Mouse (Mus musculus) midbrain, embryonic 10.5 days (tissue): ENCODE data around the gene Gemin5. TPM values are rescaled to one million over a fixed set of nuclear protein-coding genes. Genes with fewer than 3 reads are reported as not detected.

ENCODE experiments used
- DNase-seq: peaks from one replicate; pipeline ENCODE4 v3.0.0-alpha.2; 2017; ENCODE audit warnings: low spot score
- H3K27ac ChIP-seq: fragments of 300-500 bp; sonication (generic); replicated peaks from 2 replicates; pipeline ENCODE4 v1.5.1; 2016; ENCODE audit warnings: mild to moderate bottlenecking
- H3K27me3 ChIP-seq: fragments of 300-500 bp; sonication (generic); 2 replicates; pipeline ENCODE4 v1.6.1; 2016; ENCODE audit warnings: low read depth, mild to moderate bottlenecking; ENCODE audit not compliant: poor library complexity, severe bottlenecking
- H3K36me3 ChIP-seq: fragments of 300-500 bp; sonication (generic); 2 replicates; pipeline ENCODE4 v1.6.1; 2016; ENCODE audit warnings: mild to moderate bottlenecking, moderate library complexity
- H3K4me1 ChIP-seq: fragments of 300-500 bp; sonication (generic); 2 replicates; pipeline ENCODE4 v1.6.1; 2016
- H3K4me3 ChIP-seq: fragments of 300-500 bp; sonication (generic); 2 replicates; pipeline ENCODE4 v1.5.1; 2016; ENCODE audit warnings: mild to moderate bottlenecking, moderate library complexity
- H3K9me3 ChIP-seq: fragments of 300-500 bp; sonication (generic); replicated peaks from 2 replicates; pipeline ENCODE4 v1.6.1; 2016; ENCODE audit warnings: mild to moderate bottlenecking
- WGBS: fragments of 180-500 bp; shearing (Covaris S2); methylation state at CpG from one replicate; pipeline ENCODE4 v1.1.7; 2016; 5-methylcytosine and 5-hydroxymethylcytosine counted together
- polyA plus RNA-seq: library from polyadenylated mRNA; unstranded; fragments of >200 nt; fragmentation: Nextera tagmentation; extraction: Ambion mirVana; gene quantifications from 2 replicates; pipeline ENCODE4 v1.2.1, GENCODE M21; 2016

Gene Gemin5
- polyA plus RNA-seq, 1 experiment from 2014 or later, result 31.4 TPM

GRCm38 (mm10) chr11:58155458-58155857 is 12.9 kb downstream of the Gemin5 start:
- no peak for DNase-seq
- H3K27me3 ChIP-seq, result no peaks in the 10 kb centered on the region
- H3K9me3 ChIP-seq, result no peaks in the 10 kb centered on the region
- 95% methylated on average over 9 of the region's 9 CpGs for WGBS
- H3K27ac ChIP-seq, result no peak overlapping the region
- H3K36me3 ChIP-seq, result peaks cover 98% of the 10 kb centered on the region
- no peak overlapping the region for H3K4me3 ChIP-seq
- no peaks in the 10 kb centered on the region for H3K4me1 ChIP-seq

- WGBS, result 97% methylated on average over 5 of the region's 5 CpGs
- peaks cover 98% of the 10 kb centered on the region for H3K36me3 ChIP-seq
- H3K9me3 ChIP-seq, result peaks cover 7% of the 10 kb centered on the region; the same call in 1 of the 2 replicates
- DNase-seq, result no peak
- no peak overlapping the region for H3K27ac ChIP-seq
- no peaks in the 10 kb centered on the region for H3K4me1 ChIP-seq
- no peaks in the 10 kb centered on the region for H3K27me3 ChIP-seq
- H3K4me3 ChIP-seq, result no peak overlapping the region
These were observed 22.1 kb downstream of the Gemin5 start for GRCm38 (mm10) chr11:58146241-58146640.

- WGBS, result 89% methylated on average over 9 of the region's 9 CpGs
- peaks cover 99% of the 10 kb centered on the region for H3K36me3 ChIP-seq
These were observed 24.5 kb downstream of the Gemin5 start for GRCm38 (mm10) chr11:58143704-58144426.

GRCm38 (mm10) chr11:58139466-58139865 is 28.9 kb downstream of the Gemin5 start:
- no peak overlapping the region for H3K4me3 ChIP-seq
- no peak for DNase-seq
- 93% methylated on average over 3 of the region's 3 CpGs for WGBS
- peaks cover 99% of the 10 kb centered on the region for H3K36me3 ChIP-seq
- H3K4me1 ChIP-seq, result peaks cover 12% of the 10 kb centered on the region
- no peaks in the 10 kb centered on the region for H3K9me3 ChIP-seq
- H3K27me3 ChIP-seq, result no peaks in the 10 kb centered on the region
- no peak overlapping the region for H3K27ac ChIP-seq

More at GRCm38 (mm10) chr11:58143704-58144426, 24.5 kb downstream of the Gemin5 start:
- Histone ChIP-seq H3K9me3 (peaks cover 7% of the 10 kb centered on the region; the same call in 1 of the 2 replicates), H3K4me3 (no peak overlapping the region), H3K27ac (no peak overlapping the region), H3K4me1 (peaks cover 2% of the 10 kb centered on the region), H3K27me3 (no peaks in the 10 kb centered on the region)
- DNase-seq, result no peak

GRCm38 (mm10) chr11:58138821-58139220 is 29.5 kb downstream of the Gemin5 start:
- H3K9me3 ChIP-seq, result no peaks in the 10 kb centered on the region
- 79% methylated on average over 11 of the region's 11 CpGs for WGBS
- H3K27me3 ChIP-seq, result no peaks in the 10 kb centered on the region
- peaks cover 12% of the 10 kb centered on the region for H3K4me1 ChIP-seq
- H3K4me3 ChIP-seq, result no peak overlapping the region
- no peak for DNase-seq
- H3K27ac ChIP-seq, result peak overlapping the region; percentile 46; the same call in 1 of the 2 replicates
- H3K36me3 ChIP-seq, result peaks cover 99% of the 10 kb centered on the region

GRCm38 (mm10) chr11:58136677-58137076 is 31.7 kb downstream of the Gemin5 start:
- peaks cover 100% of the 10 kb centered on the region for H3K36me3 ChIP-seq

GRCm38 (mm10) chr11:58135296-58135695 is 33.0 kb downstream of the Gemin5 start:
- H3K27ac ChIP-seq, result no peak overlapping the region
- H3K4me1 ChIP-seq, result peaks cover 12% of the 10 kb centered on the region
- H3K27me3 ChIP-seq, result no peaks in the 10 kb centered on the region
- DNase-seq, result no peak
- no peaks in the 10 kb centered on the region for H3K9me3 ChIP-seq
- peaks cover 100% of the 10 kb centered on the region for H3K36me3 ChIP-seq
- no peak overlapping the region for H3K4me3 ChIP-seq

More at GRCm38 (mm10) chr11:58136677-58137076, 31.7 kb downstream of the Gemin5 start:
- WGBS, result 98% methylated on average over 6 of the region's 6 CpGs
- no peak overlapping the region for H3K27ac ChIP-seq
- H3K4me3 ChIP-seq, result no peak overlapping the region
- no peaks in the 10 kb centered on the region for H3K9me3 ChIP-seq
- H3K4me1 ChIP-seq, result peaks cover 12% of the 10 kb centered on the region
- no peak for DNase-seq
- no peaks in the 10 kb centered on the region for H3K27me3 ChIP-seq

- DNase-seq, result no peak
- H3K9me3 ChIP-seq, result no peaks in the 10 kb centered on the region
- H3K27me3 ChIP-seq, result no peaks in the 10 kb centered on the region
- H3K27ac ChIP-seq, result no peak overlapping the region
- no peak overlapping the region for H3K4me3 ChIP-seq
- peaks cover 100% of the 10 kb centered on the region for H3K36me3 ChIP-seq
- peaks cover 12% of the 10 kb centered on the region for H3K4me1 ChIP-seq
These were observed 33.5 kb downstream of the Gemin5 start for GRCm38 (mm10) chr11:58134869-58135268.

GRCm38 (mm10) chr11:58132026-58132425 is 36.3 kb downstream of the Gemin5 start:
- Histone ChIP-seq H3K9me3 (no peaks in the 10 kb centered on the region), H3K4me3 (no peak overlapping the region), H3K4me1 (no peaks in the 10 kb centered on the region), H3K36me3 (peaks cover 100% of the 10 kb centered on the region), H3K27me3 (no peaks in the 10 kb centered on the region), H3K27ac (no peak overlapping the region)
- no peak for DNase-seq
- 95% methylated on average over 3 of the region's 3 CpGs for WGBS

GRCm38 (mm10) chr11:58129302-58129843 is 39.0 kb downstream of the Gemin5 start:
- 92% methylated on average over 6 of the region's 6 CpGs for WGBS
- no peak overlapping the region for H3K27ac ChIP-seq
- no peak overlapping the region for H3K4me3 ChIP-seq
- no peaks in the 10 kb centered on the region for H3K4me1 ChIP-seq
- H3K36me3 ChIP-seq, result peaks cover 100% of the 10 kb centered on the region
- no peak for DNase-seq
- H3K9me3 ChIP-seq, result no peaks in the 10 kb centered on the region
- H3K27me3 ChIP-seq, result no peaks in the 10 kb centered on the region

GRCm38 (mm10) chr11:58127544-58127943 is 40.8 kb downstream of the Gemin5 start:
- peaks cover 100% of the 10 kb centered on the region for H3K36me3 ChIP-seq
- WGBS, result 86% methylated on average over 2 of the region's 2 CpGs
- H3K27ac ChIP-seq, result no peak overlapping the region

GRCm38 (mm10) chr11:58126397-58127160 is 41.8 kb downstream of the Gemin5 start:
- 90% methylated on average over 7 of the region's 7 CpGs for WGBS
- Histone ChIP-seq H3K9me3 (no peaks in the 10 kb centered on the region), H3K36me3 (peaks cover 100% of the 10 kb centered on the region)

More at GRCm38 (mm10) chr11:58127544-58127943, 40.8 kb downstream of the Gemin5 start:
- Histone ChIP-seq H3K4me1 (no peaks in the 10 kb centered on the region), H3K4me3 (no peak overlapping the region), H3K27me3 (no peaks in the 10 kb centered on the region), H3K9me3 (no peaks in the 10 kb centered on the region)
- no peak for DNase-seq

GRCm38 (mm10) chr11:58125021-58125420 is 43.3 kb downstream of the Gemin5 start:
- no peaks in the 10 kb centered on the region for H3K27me3 ChIP-seq
- peaks cover 100% of the 10 kb centered on the region for H3K36me3 ChIP-seq
- no peak overlapping the region for H3K4me3 ChIP-seq
- H3K4me1 ChIP-seq, result no peaks in the 10 kb centered on the region
- H3K9me3 ChIP-seq, result no peaks in the 10 kb centered on the region
- no peak overlapping the region for H3K27ac ChIP-seq
- no peak for DNase-seq
- 93% methylated on average over 11 of the region's 11 CpGs for WGBS

More at GRCm38 (mm10) chr11:58126397-58127160, 41.8 kb downstream of the Gemin5 start:
- no peak for DNase-seq
- H3K27me3 ChIP-seq, result no peaks in the 10 kb centered on the region
- H3K27ac ChIP-seq, result no peak overlapping the region
- H3K4me1 ChIP-seq, result no peaks in the 10 kb centered on the region
- H3K4me3 ChIP-seq, result no peak overlapping the region
